Mouse (Mus musculus): Measurements from ENCODE around the gene Dll4.

- no peak for TF ChIP-seq HCFC1 (IDR thresholded peaks at IDR 0.05; ENCODE audit: low read depth, low read length)
- no peak for TF ChIP-seq MYC (IDR thresholded peaks at IDR 0.05; ENCODE audit: low read depth, low read length)
These were observed 47.8 kb upstream of the Dll4 start for GRCm38 (mm10) chr2:119277810-119278209.
